Mouse (Mus musculus): ENCODE results near the gene Fam129c.

Gene Fam129c

DNA sequence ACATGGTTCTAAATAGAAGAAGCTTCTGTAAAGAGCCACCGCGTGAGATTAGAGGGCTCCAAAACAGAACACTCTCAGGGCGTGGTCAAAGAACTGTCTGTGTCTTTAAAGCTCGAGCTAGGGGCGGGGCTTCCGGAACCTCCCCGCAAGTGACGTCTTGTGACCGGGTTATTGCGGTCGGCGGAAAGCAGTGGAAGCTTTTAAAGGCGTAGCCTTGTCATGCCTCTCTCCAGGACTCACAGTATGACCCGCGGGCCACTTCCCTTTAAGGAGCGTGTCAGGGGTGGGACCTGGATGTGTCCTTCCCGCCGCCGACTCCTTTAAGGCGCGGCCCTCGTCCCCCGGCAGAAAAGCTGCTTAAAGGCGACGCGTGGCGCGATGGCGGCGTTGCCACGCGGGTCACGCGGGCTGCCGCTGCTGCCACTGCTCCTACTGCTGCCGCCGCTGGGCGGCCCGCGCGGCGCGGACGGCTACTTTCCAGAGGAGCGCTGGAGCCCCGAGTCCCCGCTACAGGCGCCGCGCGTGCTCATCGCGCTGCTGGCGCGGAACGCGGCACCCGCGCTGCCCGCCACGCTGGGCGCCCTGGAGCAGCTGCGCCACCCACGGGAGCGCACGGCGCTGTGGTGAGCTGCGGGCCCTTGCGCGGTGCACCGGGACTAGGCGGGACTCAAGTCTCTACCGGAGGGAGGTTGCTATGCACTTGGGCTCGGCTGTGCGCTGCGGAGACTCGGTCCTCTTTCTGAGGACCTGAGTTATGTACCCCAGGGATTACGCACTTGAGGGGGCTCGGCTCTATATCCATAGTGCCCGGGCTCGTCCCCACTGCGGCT lies 13.6 kb downstream of the Fam129c start, which contains the start of gene Colgalt1:
Colgalt1 (plus strand) TSS at position 177 of the 830 bp plus-strand sequence.
- DNase-seq (ENCODE audit: inconsistent ontology term), result peak; percentile 99

DNA sequence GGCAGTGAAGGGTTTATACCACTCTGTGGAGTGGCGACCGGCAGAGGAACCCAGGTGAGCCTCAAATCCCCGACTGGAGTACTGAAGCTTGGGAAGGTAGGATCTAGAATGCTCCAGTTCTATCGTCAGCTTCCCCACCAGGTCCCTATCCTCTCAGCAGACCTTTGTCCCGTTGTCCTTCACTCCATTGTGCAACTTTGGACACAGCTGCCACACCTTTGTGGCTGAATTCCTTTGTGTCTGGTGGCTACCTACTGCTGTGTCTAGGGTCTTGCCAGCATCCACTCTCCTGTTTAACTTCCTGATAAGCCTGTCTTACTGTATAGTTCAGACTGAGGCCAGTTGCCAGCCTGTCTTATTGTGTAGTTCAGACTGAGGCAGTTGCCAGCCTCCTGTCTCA lies 14.7 kb downstream of the Fam129c start:
- DNase-seq (ENCODE audit: inconsistent ontology term), result no peak

DNA sequence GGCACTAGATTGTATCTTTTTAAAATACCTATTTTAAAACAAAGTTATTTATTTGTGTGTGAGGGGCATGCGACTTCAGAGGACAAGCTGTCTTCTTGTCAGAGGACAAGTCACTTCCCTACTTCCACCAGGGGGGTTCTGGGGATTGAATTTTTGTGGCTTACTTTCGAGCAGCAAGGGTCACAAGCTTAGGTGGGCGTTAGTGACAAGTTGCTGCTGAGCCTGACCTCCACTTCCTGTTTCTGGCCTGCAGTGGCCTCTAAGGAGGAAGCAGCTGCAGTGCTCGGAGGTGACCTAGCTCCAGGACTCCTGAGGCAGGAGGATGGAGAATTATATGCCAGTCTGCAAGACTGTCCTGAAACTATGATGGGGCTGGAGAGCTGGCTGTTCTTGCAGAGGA lies 16.0 kb downstream of the Fam129c start:
- no peak for DNase-seq (ENCODE audit: inconsistent ontology term)

DNA sequence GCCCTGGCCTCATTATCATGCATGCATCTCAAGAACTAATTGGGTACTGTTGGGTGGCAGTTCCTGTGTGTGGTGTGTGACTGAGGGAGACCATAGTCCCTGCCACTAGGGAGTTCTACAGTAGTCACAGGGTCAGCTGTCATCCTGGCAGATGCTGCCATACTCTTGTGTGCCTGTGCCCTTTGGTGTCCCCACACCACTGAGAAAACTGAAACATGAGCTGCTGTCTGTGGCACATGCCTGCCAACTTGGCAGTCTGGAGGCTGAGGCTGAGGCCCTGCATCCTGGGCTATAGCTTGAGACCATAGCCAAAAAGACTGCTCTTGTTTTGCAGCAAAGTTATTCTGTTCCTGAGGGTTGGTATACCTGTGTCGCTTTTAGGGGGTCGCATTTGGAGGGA lies 22.3 kb downstream of the Fam129c start:
- DNase-seq (ENCODE audit: inconsistent ontology term), result no peak

DNA sequence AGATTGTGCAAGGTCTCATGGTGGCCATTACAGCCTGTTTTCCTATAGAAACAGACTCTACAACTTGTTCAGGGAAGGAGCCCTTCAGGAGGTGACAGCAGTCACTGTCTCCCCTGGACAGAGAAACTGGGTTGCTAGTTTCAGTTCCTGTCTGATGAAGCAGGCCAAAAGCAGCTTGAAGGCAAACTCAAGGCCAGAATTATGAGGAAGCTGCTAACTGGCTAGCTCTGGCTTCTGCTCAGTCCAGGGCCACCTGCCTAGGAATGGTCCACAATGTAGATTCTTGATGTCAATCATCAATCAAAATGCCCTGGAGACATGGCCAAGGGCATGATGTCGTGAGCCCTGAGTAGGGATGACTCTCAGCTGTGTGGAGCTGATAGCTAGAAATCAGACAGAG lies 27.6 kb downstream of the Fam129c start:
- no peak for DNase-seq (ENCODE audit: inconsistent ontology term)

DNA sequence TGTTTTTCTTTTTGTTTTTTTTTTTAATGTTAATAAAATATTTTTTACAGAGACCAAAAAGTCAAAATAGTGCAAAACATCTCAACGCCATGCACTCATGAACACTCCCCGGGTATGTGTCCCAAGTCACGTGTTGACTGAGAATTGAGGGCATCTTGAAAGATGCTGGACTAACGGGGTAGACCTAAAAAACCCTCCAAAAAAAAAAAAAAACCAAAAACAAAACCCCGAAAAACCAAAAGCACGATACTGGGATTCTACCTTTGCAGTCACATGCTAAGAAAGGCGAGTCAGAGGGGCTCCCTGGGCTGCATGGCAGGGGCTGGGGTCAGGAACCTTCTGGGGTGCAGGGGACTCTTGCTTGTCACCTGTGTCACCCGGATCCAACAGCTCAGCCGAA lies 29.3 kb downstream of the Fam129c start:
- no peak for DNase-seq (ENCODE audit: inconsistent ontology term)

DNA sequence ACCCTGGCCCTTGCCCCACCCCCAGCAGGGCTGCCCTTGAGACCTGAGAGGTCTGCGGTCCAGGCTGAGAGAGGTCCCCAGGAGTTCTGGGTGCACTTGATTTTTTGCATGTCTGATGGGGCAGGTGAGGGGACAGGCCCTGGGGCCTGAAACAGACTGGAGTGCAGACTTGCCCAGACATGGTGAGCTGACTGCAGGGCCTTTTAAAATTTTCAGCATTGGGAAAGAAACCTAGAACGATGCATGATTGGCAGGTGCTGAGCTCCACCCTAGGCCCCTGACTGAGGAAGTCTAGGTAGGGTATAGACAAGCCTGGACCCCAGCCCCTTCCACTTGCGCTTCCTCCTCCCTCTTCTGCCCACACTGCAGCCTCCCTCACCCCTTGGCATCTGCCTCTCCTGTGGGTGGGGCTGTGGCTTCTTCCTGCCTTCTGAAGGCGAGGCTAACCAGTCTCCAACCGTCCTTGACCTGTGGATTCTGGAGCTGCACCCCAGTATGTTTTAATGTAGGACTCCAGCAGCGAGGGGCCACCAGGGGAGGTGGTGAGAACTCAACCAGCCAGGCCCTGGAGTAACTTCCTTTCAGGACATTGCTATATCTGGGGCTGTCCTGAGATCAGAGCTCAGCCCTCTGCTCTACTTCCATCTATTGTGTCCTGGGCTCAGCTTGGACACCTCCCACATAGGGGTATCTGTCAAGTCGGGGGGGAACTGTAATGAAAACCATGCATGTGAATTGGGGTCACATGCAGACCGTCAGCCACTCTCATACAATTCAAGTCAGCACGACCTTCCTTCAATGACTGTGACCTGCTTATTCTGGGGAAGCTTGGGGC lies 30.0 kb downstream of the Fam129c start:
- DNase-seq (ENCODE audit: inconsistent ontology term), result no peak

DNA sequence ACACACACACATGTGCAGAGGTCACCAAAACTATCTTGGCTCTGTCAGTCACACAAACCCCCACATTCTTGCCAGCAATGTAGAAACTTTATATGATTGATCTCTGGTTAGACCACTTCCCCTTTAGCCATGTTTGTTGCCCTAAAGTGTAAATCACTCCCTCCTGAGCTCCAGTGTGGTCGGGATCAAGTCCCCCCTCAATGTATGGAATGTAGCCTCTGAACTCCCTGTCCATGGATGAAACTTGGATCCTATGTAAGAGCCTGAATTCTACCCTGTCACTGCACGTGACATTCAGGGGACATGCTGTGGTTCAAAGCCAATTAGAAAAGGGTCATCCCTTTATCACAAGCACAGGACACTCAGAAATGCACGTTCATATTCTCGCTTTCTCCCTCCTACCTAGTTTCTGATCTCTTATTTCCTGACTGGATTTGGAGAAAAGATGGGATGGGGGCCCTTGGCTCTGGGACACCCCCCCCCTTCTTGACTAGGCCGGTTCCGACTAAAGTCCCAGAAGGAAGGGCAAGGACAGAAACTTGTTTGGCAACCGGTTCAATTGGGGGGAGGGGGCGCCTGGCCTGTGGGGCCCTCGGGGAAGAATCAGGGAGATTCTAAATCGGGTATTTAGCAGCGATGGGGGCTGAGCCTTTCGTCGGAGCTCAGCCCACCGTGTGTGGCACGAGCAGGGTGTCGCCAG lies 31.1 kb downstream of the Fam129c start:
- DNase-seq (ENCODE audit: inconsistent ontology term), result no peak

DNA sequence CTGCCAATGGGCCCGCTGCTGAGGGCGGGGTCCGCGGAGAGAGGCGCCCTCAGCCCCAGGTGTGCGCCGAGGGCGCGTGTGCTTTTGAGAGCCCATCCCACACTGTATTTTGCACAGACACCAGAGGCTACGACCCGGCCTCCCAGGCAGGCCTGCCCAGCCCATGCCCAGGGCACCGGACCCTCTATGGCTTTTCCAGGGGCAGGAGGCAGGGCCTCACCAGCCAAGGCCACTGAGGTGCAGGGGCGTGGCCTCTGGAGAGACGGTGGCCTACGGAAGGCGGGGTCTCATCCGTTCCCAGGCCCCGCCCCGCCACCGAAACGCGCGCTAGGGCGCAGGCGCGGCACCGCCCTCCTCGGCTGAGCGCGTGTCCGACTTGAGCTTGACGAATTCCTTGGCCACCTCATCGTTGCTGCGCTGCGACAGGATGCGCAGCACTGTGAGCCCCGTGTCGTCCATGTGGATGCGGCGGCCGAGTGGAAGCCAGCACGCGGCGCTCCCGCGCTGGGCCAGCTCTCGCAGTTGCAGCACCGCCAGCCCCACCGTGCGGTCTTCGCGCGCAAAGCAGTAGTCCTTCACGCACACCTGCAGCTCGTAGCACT lies 31.7 kb downstream of the Fam129c start:
- DNase-seq (ENCODE audit: inconsistent ontology term), result peak; percentile 97

DNA sequence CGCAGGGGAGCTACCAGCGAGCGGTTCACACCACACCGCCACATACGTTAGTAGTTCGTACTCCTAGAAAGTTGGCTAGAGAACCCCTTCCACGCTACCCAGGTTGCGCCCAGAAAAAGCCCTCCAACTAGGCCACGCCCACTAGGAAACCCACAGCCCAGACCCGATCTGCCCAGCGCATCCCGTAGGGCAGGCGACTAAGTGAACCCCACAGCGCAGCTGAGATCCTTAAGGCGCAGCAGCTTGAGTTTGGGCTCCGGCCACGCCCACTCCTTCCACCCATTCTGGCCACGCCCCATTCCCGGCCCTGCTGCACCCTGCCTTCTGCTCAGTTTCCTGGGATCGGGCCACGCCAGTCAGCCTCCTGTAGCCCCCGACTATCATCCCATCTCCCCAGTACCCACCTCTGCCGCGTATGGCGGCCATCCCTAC lies 32.3 kb downstream of the Fam129c start:
- DNase-seq (ENCODE audit: inconsistent ontology term), result peak; percentile 24

DNA sequence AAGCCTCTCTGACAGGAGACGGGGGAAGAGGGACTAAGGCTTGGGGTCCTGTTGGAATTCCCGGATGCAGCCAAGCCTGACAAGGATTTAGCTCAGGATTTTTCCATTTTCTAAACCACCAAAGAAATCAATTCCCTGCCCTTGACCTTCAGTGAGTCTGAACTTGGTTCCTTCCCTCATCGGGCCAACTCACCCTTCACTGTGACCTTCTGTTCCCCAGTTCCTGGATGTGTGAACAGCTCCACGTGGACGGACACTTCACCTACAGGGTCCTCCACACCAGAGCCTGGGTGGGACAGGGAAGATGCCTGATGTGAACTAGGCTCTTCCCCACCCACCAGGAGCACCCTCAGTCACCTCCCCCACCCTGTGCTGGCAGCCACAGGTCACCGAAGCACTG lies 33.3 kb downstream of the Fam129c start:
- no peak for DNase-seq (ENCODE audit: inconsistent ontology term)

DNA sequence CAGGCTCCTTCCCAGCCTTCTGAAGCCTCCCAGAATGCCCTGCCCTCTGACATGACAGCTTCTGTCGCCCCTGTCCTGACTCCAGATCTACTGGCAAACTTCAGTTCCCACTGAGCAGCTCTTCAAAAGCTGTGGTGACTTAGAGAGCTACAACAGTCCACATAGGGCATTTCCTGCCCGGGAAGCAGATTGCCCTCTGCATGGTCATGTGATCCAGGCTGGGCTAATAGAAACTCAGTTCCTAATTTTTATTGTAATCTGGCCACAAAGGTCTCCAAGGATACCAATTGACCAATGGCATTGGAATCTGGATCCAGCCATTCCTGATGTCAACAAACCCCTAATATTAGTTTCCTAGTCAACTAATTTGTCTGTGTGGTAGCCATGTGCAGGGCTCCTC lies 34.4 kb downstream of the Fam129c start:
- no peak for DNase-seq (ENCODE audit: inconsistent ontology term)

DNA sequence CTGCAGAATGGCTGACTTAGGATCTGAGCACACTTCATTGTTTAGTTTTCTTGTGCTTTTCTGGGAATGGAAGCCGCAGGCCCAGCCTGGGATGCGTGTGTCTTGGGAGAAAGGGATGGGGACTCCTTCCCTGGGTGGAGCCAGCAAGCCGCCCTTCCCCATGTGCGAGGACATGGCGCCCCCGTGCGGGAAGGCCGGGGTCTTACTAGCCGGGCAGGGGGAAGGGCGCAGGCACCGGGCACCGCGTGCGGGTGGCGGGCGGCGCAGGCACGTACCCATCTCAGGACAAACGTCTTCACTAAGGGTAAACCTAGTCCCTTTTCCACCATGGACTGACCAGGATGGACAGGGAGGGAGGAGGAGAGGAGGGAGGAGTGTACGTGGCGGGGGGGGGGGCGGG lies 35.7 kb downstream of the Fam129c start:
- DNase-seq (ENCODE audit: inconsistent ontology term), result no peak

DNA sequence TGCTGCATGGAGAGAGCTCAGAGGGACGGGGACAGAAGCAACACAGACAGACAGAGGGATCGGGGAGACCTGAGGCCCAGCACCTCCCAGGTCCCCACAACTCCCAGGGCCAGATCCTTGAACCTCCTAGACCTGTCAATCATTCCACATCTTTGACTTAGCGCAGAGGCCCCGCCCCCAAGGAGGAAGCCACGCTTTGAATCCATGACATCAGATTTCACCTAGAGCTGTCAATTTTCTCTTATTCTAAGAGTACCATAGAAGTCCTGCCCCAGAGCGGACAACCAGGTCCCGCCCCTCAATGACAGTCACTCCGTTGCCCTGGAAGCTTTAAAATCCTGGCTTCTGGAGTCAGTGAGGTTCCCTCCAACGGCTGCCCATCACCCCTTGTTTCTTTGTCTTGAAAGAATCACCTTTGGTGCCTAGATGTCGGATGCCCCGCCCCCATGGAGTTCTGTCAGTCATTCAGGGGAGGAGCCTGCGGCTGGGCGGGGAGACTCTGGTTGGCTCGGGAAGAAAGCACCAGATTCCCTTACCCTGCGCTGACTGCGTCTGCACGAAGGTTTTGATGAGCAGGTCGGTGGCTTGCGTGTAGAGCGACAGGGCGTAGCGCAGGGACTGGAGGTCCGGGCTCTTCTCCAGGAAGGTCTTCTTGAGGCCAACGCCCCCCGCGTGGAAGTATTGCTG lies 36.7 kb downstream of the Fam129c start:
- peak; percentile 51 for DNase-seq (ENCODE audit: inconsistent ontology term)

DNA sequence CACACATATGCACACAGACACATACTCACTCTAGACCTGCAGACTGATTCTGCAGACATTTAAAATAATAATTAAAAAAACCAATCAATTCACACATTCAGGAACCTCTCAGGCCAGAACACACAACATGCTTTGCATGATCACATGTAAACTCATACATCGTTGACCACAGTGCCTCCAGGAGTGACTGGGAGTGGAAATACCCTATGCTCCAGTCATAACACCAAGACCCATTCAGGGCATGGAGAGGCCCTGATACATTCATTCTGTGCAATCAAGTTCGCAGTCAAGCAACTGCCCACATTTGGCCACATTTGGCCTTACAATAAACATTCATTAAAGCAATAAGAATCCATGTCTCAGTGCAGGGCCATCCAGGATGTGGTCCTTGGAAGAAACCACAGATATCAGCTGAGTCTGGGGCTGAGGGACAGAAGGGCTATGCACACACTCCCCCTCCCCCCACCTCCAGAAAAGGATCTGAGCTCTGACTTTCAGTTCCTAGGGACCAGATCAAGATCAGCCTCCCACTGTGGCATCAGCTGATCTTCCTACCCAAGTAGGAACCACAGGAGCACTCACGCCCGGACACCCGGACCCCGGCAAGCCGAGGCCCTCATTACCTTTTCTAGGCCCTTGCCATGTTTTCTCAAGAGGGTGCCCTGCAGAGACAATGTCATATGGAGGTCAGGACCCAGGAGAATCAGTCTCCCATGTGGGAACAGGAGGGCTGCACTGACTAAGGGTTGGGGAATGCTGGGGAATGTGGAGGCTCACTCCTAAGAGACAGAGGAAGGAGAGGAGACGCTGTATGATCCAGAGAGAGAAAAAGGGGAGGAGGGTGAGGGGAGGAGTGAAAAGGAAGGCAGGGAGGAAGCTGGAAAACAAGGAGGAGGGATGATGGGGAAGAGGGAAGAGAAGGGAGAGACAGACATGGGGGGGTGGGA lies 40.0 kb downstream of the Fam129c start:
- peak; percentile 56 for DNase-seq (ENCODE audit: inconsistent ontology term)

DNA sequence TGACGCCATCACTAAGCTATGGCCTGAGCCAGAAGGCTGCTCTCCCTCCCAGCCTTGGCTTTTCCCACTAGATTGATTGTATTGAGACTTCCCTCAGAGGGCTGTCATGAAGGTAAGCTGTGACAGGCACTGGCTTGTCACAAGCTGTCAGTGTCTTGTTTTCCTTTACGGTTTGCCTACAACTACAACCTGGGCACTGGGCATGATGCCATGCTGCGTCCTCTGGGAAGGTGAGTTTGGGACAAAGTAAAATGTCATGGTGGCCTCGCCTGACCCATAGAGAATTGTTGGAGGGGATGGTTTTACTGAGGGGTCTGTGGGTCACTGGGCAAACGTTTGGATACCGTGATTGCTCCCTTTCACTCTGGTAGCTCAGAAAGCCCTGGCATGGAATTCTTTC lies 40.9 kb downstream of the Fam129c start:
- DNase-seq (ENCODE audit: inconsistent ontology term), result no peak

DNA sequence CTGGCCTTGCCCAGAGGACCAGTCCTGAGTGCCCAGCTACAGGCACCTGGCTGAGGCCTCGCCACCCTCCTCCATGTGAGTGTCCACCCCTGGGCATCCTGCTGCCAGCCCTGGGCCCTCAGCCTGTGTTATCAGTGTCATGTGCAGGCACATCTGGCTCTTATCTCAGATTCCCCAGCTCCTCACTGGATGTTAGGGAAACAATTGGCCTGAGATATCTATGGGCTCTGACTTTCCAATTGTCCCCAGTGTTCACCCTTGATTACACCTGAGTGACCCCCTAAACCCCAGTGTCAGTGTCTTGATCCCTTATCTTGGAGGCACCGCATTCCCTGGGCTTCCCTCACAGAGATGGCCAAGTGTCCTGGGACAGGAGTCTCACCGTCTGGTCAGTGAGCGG lies 41.9 kb downstream of the Fam129c start:
- DNase-seq (ENCODE audit: inconsistent ontology term), result no peak

DNA sequence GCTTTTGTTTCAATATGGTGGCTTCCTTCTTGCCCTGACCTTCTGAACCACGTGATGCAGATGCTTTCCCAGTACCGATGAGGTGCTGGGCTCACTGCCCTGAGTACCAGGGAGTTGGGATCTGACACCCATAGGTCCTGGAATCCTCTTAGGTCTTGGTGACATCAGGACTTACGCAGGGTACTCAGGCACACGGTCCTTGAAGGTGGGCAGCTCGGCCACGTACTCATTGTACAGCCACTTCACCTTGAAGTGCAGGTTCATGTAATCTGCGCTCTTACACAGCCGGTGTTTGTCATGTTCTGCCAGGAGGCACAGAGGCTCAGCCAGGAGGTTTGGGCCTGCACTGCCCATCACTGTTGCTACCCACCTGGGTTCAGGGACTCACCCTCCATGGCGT lies 48.1 kb downstream of the Fam129c start:
- DNase-seq (ENCODE audit: inconsistent ontology term), result no peak

DNA sequence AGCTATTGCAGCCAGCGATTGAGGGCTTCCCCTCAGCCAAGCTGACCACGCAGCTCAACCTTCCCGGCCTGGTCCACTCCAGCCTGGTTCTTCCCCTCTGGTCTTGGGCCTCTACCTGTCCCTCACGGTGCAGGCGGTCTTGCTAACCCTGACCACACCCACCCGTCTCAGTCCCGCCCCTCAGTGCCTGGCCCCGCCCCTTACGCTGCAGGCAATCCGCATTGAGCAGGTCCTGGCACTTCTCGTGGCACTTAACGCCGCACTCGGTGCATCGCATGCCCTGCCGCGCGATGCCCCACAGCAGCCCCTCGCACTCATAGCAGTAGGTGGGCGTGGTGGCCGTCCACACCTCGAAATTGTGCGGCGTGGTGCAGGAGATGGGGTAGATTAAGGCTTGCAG lies 57.2 kb downstream of the Fam129c start:
- DNase-seq (ENCODE audit: inconsistent ontology term), result no peak

All from Muller cell, postnatal 12 days (primary cell).